Comparison of ENCODE assay signal across 19 mouse cellular contexts in the genomic region with DNA sequence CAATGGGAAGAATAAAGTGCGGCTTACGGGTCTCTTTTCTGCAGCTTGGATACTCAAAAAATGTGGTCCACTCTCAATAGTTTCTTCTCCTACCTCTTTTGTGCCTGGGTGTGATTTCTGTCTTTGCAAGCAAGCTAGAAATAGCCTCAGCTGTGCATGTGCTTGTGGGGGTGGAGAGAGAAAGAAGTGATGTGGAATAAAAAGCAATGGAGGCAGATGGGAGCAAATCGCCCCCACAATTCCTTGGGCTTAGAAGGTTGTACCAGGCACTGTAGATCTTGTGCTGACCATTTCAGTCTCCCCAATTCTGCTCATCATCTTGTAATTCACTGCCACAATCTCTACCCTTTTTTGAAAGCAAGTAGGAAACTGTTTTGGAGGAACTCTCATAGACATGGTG.
DNase-seq lines count a peak whose midpoint lies in the region; ATAC-seq and TF ChIP-seq lines count a peak whose summit lies in the region.
"Had no signal": no experiment of that assay in that cellular context is flagged by ENCODE, and none has a peak within 500 bp of the region (broad histone marks: within the 10 kb centered on the region; RNA-seq: fewer than 3 reads in every experiment).

No protein-coding gene starts in this region.

- no peak overlapping the region for H3K4me3 ChIP-seq in layer of hippocampus, adult 2 months
- H3K4me3 ChIP-seq: midbrain, embryonic 15.5 days; neural tube, embryonic 13.5 days had no signal

- no peak for TF ChIP-seq CTCF in layer of hippocampus, adult 2 months (conservative IDR thresholded peaks at IDR 0.05)

- peak; percentile 21 to 58 for DNase-seq in layer of hippocampus, adult 2 months (ENCODE audit: low spot score in 2 of 2)
- DNase-seq in left cerebral cortex, postnatal 14 days (ENCODE audit: low spot score in 2 of 2): peak; percentile 65 to 79
- DNase-seq in right cerebral cortex, postnatal 36 days (ENCODE audit: low spot score in 2 of 2): peak; percentile 72 to 90
- no peak for DNase-seq in spleen, postnatal 4 days (ENCODE audit: low spot score in 2 of 2)
- DNase-seq in adrenal gland, postnatal 10 days: no peak
- no peak for DNase-seq in heart, postnatal 36 days
- DNase-seq: adrenal gland, postnatal 25 days; cerebellum, adult 9-11 months; gastrocnemius, postnatal 10 days; heart, postnatal 4 days; liver; lung, adult 2 months; retina, postnatal 1 day; thymus, adult 2 months had no signal

- peak overlapping the region; percentile 75 for H3K27ac ChIP-seq in layer of hippocampus, adult 2 months
- H3K27ac ChIP-seq: midbrain, embryonic 15.5 days; neural tube, embryonic 13.5 days had no signal

- peak; percentile 75 for ATAC-seq in frontal cortex, adult (ENCODE audit: low TSS enrichment)
- ATAC-seq: forebrain, embryonic 14.5 days; inflammation-experienced regulatory T-cells, adult 6 months; midbrain, embryonic 15.5 days had no signal

- intact Hi-C loops in left cerebral cortex, postnatal 14 days (cut with DNase I): loop anchor here (2.0 to 10.0 kb wide), 2 partner anchors 126 to 470 kb away; no protein-coding TSS in a partner anchor
- intact Hi-C loops in heart, postnatal 36 days (cut with DNase I): no loop called here

Comparison
In these comparisons a context has a peak if more than half of its experiments do, and no peak if none do; other contexts are left out.
1. DNase-seq: peak in layer of hippocampus, adult 2 months (2 of 2), left cerebral cortex, postnatal 14 days (2 of 2) and right cerebral cortex, postnatal 36 days (2 of 2); none in spleen, postnatal 4 days (0 of 2), adrenal gland, postnatal 10 days (single experiment) and heart, postnatal 36 days (0 of 2).